Mouse (Mus musculus) ES-Bruce4 (cell line): ENCODE data around the gene Ahsa1. TPM values are rescaled to one million over a fixed set of nuclear protein-coding genes. Genes with fewer than 3 reads are reported as not detected.
"Not testable (repeated sequence)": the region's sequence is repeated elsewhere in the genome, so short reads cannot be mapped to it uniquely, and the experiment has no call there.

Experiments used
- H3K27ac ChIP-seq: 2 replicates; pipeline ENCODE4 v1.5.1; 2012; ENCODE audit warnings: low read length, inconsistent platforms; ENCODE audit not compliant: insufficient read depth
- H3K27me3 ChIP-seq: 2 replicates; pipeline ENCODE4 v1.6.1; 2012; ENCODE audit warnings: mild to moderate bottlenecking, low read length, inconsistent platforms; ENCODE audit not compliant: control insufficient read depth, poor library complexity, insufficient read depth, severe bottlenecking
- H3K36me3 ChIP-seq: 2 replicates; pipeline ENCODE4 v1.6.1; 2012; ENCODE audit warnings: inconsistent platforms, mild to moderate bottlenecking, low read length, moderate library complexity; ENCODE audit not compliant: control insufficient read depth, poor library complexity, insufficient read depth, severe bottlenecking
- H3K4me1 ChIP-seq: one replicate; pipeline ENCODE4 v1.8.1; 2011; ENCODE audit warnings: low read length; ENCODE audit not compliant: control insufficient read depth, insufficient read depth
- H3K4me3 ChIP-seq: 2 replicates; pipeline ENCODE4 v1.5.1; 2011; ENCODE audit warnings: low read depth, mild to moderate bottlenecking, low read length
- H3K9ac ChIP-seq: 2 replicates; pipeline ENCODE4 v1.6.1; 2012; ENCODE audit warnings: low read depth, mild to moderate bottlenecking, inconsistent platforms; ENCODE audit not compliant: poor library complexity, severe bottlenecking
- H3K9me3 ChIP-seq: replicated peaks from 2 replicates; pipeline ENCODE4 v1.6.1; 2012; ENCODE audit warnings: mild to moderate bottlenecking, low read length, inconsistent platforms; ENCODE audit not compliant: control insufficient read depth, poor library complexity, insufficient read depth, severe bottlenecking
- CTCF ChIP-seq: IDR thresholded peaks from one replicate; pipeline ENCODE4 v1.8.1; 2011; ENCODE audit warnings: low read depth, low read length
- EP300 ChIP-seq: IDR thresholded peaks from 2 replicates; pipeline ENCODE4 v1.6.1; 2011; ENCODE audit warnings: low read depth, low read length; ENCODE audit not compliant: insufficient read depth
- POLR2A ChIP-seq: IDR thresholded peaks from one replicate; pipeline ENCODE4 v1.8.1; 2011; ENCODE audit warnings: low read length; ENCODE audit not compliant: insufficient read depth
- polyA plus RNA-seq: library from polyadenylated mRNA; stranded (reverse); fragments of >200 nt; gene quantifications from 2 replicates; pipeline ENCODE4 v1.2.4, GENCODE M21; 2011; ENCODE audit warnings: low read depth; ENCODE audit not compliant: missing spikeins, insufficient read depth, insufficient read length

The Ahsa1 gene
- polyA plus RNA-seq, 1 experiment, result 195 TPM

DNA sequence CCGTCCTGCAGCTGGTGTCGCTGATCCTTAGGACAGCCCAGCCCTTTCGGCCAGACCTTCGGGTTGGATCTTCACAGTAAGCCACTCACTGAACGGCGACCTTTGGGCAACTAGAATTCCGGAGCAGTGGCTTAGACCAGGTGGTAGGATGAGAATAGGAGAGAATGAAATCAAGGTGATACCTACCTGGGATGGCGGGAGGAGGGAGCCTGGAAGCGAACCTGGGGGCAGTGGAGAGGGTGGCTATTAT is 34.1 kb downstream of the Ahsa1 start:
- Histone ChIP-seq H3K4me3 (peak overlapping the region; percentile 70), H3K9me3 (no peaks in the 10 kb centered on the region), H3K9ac (peak overlapping the region; percentile 75), H3K27me3 (peaks cover 2% of the 10 kb centered on the region), H3K36me3 (no peaks in the 10 kb centered on the region), H3K27ac (no peak overlapping the region), H3K4me1 (no peaks in the 10 kb centered on the region)
- no peak for TF ChIP-seq CTCF

DNA sequence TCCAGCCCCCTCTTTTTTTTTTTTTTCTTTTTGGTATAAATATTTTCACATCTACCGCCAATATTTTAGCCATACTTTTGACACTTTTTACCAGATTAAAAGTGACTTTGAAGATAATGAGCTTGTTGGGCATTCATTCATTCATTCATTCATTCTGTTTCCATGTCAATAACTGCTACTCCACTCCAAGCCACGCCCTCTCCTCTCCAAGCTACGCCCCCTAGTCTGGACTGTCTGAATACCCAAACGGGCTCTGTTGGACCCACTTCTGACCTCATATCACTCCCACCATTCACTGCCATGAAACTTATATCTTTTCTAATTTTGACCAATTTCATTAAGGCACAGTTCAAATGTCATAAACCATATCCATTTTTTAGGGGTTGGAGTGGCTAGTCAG is 34.9 kb downstream of the Ahsa1 start:
- peaks cover 2% of the 10 kb centered on the region for H3K27me3 ChIP-seq
- TF ChIP-seq CTCF (no peak), EP300 (no peak), POLR2A (no peak)
- H3K9ac ChIP-seq, result no peak overlapping the region
- peaks cover 2% of the 10 kb centered on the region for H3K4me1 ChIP-seq
- H3K36me3 ChIP-seq, result no peaks in the 10 kb centered on the region
- no peak overlapping the region for H3K27ac ChIP-seq
- no peak overlapping the region for H3K4me3 ChIP-seq
- no peaks in the 10 kb centered on the region for H3K9me3 ChIP-seq

DNA sequence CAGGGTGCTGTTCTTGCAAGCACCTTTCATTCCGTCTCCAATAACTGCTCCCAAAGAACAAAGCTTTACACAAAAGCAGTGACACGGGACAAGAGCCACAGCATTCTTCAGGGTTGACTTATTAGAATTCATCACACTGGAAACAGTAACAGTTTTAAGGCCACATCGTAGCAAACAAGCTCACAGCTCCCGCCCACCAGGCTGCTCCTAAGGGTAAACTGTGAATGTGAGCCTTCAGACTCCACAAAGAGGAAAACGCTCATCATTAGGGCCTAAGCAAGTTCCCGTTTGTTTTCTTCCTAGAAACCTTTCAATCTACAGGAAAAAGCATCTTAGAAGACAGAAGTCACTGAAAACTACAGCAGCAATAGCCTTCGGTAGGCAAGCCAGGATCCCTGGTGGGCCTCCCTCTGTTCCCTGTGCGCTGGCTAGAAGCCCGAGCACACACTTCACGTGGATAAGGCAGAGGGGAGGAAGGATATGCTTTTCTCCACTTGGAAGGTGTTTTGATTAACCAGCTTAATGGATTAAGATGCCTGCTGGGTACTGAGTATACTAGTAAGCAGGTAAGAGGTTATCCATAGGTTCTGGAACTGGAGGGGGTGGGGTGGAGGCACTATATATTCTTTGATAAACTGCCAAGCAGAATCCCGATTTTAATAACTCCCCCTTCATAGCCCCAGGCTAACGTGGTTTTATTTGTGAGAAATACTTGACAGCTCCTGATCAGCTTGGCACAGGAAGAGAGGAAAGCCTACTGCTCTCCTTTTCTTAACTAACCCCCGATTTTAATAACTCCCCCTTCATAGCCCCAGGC is 39.7 kb downstream of the Ahsa1 start:
- Histone ChIP-seq H3K27ac (no peak overlapping the region), H3K9ac (no peak overlapping the region)

DNA sequence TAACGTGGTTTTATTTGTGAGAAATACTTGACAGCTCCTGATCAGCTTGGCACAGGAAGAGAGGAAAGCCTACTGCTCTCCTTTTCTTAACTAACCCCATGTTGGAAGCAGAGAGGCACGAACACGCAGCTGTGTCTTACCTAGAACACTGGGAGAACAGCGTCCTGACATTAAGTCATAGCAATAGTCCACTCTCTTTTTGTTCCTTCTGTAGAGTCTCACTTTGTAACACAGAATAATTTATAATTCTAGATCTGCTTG is 40.2 kb downstream of the Ahsa1 start:
- peaks cover 18% of the 10 kb centered on the region for H3K36me3 ChIP-seq
- H3K27ac ChIP-seq, H3K4me3 ChIP-seq, H3K9me3 ChIP-seq, H3K4me1 ChIP-seq, H3K9ac ChIP-seq, H3K27me3 ChIP-seq: not testable (repeated sequence)

More for the DNA sequence above, 39.7 kb downstream of the Ahsa1 start:
- Histone ChIP-seq H3K4me3 (no peak overlapping the region), H3K4me1 (peaks cover 2% of the 10 kb centered on the region), H3K27me3 (no peaks in the 10 kb centered on the region), H3K9me3 (no peaks in the 10 kb centered on the region), H3K36me3 (peaks cover 16% of the 10 kb centered on the region)
- TF ChIP-seq POLR2A (no peak), CTCF (no peak), EP300 (no peak)

DNA sequence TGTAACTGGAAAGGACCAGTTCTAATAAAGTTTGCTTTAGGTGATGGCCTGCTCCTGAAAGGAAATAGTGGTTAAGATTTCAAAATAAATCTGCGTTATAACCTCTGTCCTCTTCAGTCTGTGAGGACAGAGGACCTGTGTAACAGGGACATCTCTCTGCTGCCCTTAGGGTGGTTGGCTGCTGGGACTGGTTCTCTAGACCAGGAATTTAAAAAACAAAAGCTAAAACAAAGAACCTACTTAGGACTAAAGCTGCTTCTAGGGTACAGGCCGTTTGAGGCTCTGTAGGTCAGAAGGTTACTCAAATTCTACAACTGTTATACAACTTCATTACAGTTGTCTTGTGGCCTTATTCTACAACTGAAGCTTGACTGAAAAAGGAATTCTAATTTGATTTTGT is 46.8 kb downstream of the Ahsa1 start:
- peak overlapping the region; percentile 64; the same call in 1 of the 2 replicates for H3K27ac ChIP-seq
- no peaks in the 10 kb centered on the region for H3K9me3 ChIP-seq
- H3K36me3 ChIP-seq, result peaks cover 25% of the 10 kb centered on the region
- no peak overlapping the region for H3K4me3 ChIP-seq
- H3K9ac ChIP-seq, result no peak overlapping the region
- H3K4me1 ChIP-seq, result peaks cover 4% of the 10 kb centered on the region
- H3K27me3 ChIP-seq, result no peaks in the 10 kb centered on the region
- peak; percentile 64; the same call in 1 of the 2 replicates for TF ChIP-seq EP300
- TF ChIP-seq CTCF, result no peak

DNA sequence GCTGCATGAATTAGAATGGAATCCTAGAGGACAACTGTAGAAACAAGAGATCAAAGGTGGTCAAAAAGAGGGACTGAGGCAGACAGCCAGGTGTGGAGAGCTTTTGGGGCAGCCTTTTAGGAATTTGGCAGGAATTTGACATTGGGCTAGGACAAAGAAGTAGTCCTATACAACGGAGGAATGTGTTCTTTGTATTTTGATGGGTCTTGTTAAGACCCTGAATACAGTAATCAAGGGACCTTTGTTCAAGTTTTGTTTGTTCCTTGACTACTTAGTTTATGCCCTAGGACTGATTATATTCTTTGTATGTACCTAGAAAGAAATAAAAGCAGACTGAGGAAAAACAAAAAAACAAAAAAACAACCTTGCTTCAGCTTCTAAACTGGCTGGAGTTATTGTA is 51.7 kb downstream of the Ahsa1 start:
- no peaks in the 10 kb centered on the region for H3K9me3 ChIP-seq
- H3K36me3 ChIP-seq, result peaks cover 3% of the 10 kb centered on the region; the same call in 1 of the 2 replicates
- H3K27me3 ChIP-seq, result no peaks in the 10 kb centered on the region
- H3K27ac ChIP-seq, result peak overlapping the region; percentile 86
- TF ChIP-seq EP300 (no peak), POLR2A (no peak), CTCF (no peak)
- no peak overlapping the region for H3K4me3 ChIP-seq
- peaks cover 9% of the 10 kb centered on the region for H3K4me1 ChIP-seq
- no peak overlapping the region for H3K9ac ChIP-seq
